Mouse (Mus musculus) kidney, postnatal 25 days (tissue): ENCODE measurements around the gene Cyp2d26.

Experiments
- DNase-seq, 2 experiments: peaks; one replicate each; pipeline ENCODE4 v3.0.0; 2021; ENCODE audit warnings: mixed read lengths in 2 of 2

Gene Cyp2d26

GRCm38 (mm10) chr15:82763631-82764420 is 30.3 kb downstream of the Cyp2d26 start, which contains the start of gene Cyp2d40:
TSS of gene Cyp2d40 (minus strand) at chr15:82764183.
- no peak for DNase-seq

DNA sequence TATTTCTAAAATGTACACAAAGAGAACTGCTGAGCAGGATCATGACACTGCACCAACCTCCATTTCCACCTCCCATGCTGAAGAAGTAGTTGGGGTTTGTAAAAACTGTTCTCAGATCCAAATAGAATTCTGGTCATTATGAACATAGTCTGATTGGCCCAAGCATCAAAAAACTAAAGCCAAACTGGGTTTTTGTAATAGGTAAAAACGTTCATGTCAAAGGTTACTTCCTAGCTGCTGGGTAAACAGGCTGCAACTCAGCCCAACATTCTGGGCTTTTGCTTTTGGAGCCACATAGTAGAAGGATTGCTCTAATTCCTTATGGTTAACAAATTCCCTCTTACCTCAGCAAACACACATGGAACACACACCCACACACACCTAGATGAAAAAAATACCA is 46.0 kb downstream of the Cyp2d26 start:
- DNase-seq = no peak

- no peak for DNase-seq
These were observed 46.6 kb downstream of the Cyp2d26 start for GRCm38 (mm10) chr15:82747516-82747915.
